ENCODE assay signal across 23 mouse cellular contexts in the genomic region with DNA sequence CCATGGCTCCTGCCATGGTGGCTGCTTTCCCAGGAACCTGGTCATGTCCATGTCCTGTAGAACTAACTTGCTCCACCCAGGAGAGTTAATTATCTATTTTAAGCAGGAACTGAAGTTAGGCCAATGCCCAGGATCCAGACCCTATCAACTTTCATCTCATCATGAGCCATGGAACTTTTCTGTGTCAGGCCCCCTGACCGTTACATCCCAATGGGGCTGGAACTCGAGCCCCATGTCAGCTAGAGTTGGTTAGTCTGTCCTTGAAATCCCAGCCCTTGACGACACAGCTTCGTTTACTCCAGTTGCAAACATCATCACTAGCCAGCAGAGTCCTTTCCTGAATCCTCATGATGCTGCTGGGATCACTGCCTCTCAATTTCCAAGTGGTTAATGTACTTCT.
"Had no signal": no experiment of that assay in that cellular context is flagged by ENCODE, and none has a peak within 500 bp of the region (broad histone marks: within the 10 kb centered on the region; RNA-seq: fewer than 3 reads in every experiment).

No protein-coding gene starts in this region.

- H3K4me3 ChIP-seq: lung, embryonic 15.5 days; megakaryocyte, embryonic 14.5 days; midbrain, embryonic 13.5 days; myocyte; neural tube, embryonic 13.5 days; neural tube, embryonic 15.5 days; stomach, embryonic 15.5 days had no signal

- H3K36me3 ChIP-seq: lung, embryonic 15.5 days; midbrain, embryonic 13.5 days; neural tube, embryonic 13.5 days; neural tube, embryonic 15.5 days; stomach, embryonic 15.5 days had no signal

- H3K4me1 ChIP-seq: megakaryocyte, embryonic 14.5 days; midbrain, embryonic 13.5 days; neural tube, embryonic 13.5 days; neural tube, embryonic 15.5 days; stomach, embryonic 15.5 days had no signal

- H3K27me3 ChIP-seq: lung, embryonic 15.5 days; megakaryocyte, embryonic 14.5 days; midbrain, embryonic 13.5 days; neural tube, embryonic 13.5 days; neural tube, embryonic 15.5 days; stomach, embryonic 15.5 days had no signal

- H3K4me2 ChIP-seq: lung, embryonic 15.5 days; midbrain, embryonic 11.5 days; midbrain, embryonic 13.5 days; neural tube, embryonic 13.5 days; neural tube, embryonic 15.5 days; stomach, embryonic 15.5 days had no signal

- H3K9me3 ChIP-seq: lung, embryonic 15.5 days; midbrain, embryonic 13.5 days; neural tube, embryonic 13.5 days; neural tube, embryonic 15.5 days; stomach, embryonic 15.5 days had no signal

- ATAC-seq: liver, postnatal 0 days; lung, postnatal 0 days; midbrain, embryonic 13.5 days; midbrain, embryonic 16.5 days had no signal

- DNase-seq: liver, postnatal 0 days; lung, adult 2 months; lung, postnatal 14 days; lung, postnatal 36 days; retina, postnatal 1 day; right cerebral cortex, adult 18-20 months; right cerebral cortex, postnatal 25 days; right cerebral cortex, postnatal 4 days; thymus, adult 2 months; thymus, postnatal 25 days; thymus, postnatal 4 days had no signal

- H3K27ac ChIP-seq: lung, embryonic 15.5 days; macrophage; midbrain, embryonic 13.5 days; neural tube, embryonic 13.5 days; neural tube, embryonic 15.5 days; stomach, embryonic 15.5 days; stomach, postnatal 0 days had no signal

- H3K9ac ChIP-seq: liver, postnatal 0 days; lung, embryonic 15.5 days; midbrain, embryonic 13.5 days; neural tube, embryonic 13.5 days; neural tube, embryonic 15.5 days; stomach, embryonic 15.5 days had no signal
